Mouse (Mus musculus) hindbrain, postnatal 0 days (tissue): ENCODE data around the gene Zdhhc12. TPM values are rescaled to one million over a fixed set of nuclear protein-coding genes. Genes with fewer than 3 reads are reported as not detected.

Experiments
- ATAC-seq: fragments of 200-750 bp; cut with Nextera tagmentation; 2 replicates; pipeline ENCODE4 v1.8.0; 2017; ENCODE audit warnings: mild to moderate bottlenecking, moderate TSS enrichment, moderate library complexity
- DNase-seq: peaks from one replicate; pipeline ENCODE4 v3.0.0-alpha.2; 2015; ENCODE audit warnings: low spot score
- H3K27ac ChIP-seq: fragments of 300-500 bp; sonication (generic); 2 replicates; pipeline ENCODE4 v1.5.1; 2014; ENCODE audit warnings: mild to moderate bottlenecking
- H3K27me3 ChIP-seq: fragments of 300-500 bp; sonication (generic); 2 replicates; pipeline ENCODE4 v1.6.1; 2014; ENCODE audit warnings: low read length, mixed read lengths; ENCODE audit not compliant: insufficient read depth
- H3K36me3 ChIP-seq: fragments of 300-500 bp; sonication (generic); 2 replicates; pipeline ENCODE4 v1.6.1; 2014; ENCODE audit warnings: low read length, mixed read lengths; ENCODE audit not compliant: insufficient read depth
- H3K4me1 ChIP-seq: fragments of 300-500 bp; sonication (generic); 2 replicates; pipeline ENCODE4 v1.6.1; 2014; ENCODE audit warnings: antibody characterized with exemption, low read length, mixed read lengths; ENCODE audit not compliant: insufficient read depth
- H3K4me2 ChIP-seq: fragments of 300-500 bp; sonication (generic); 2 replicates; pipeline ENCODE4 v1.6.1; 2014; ENCODE audit warnings: low read depth, mild to moderate bottlenecking, low read length, moderate library complexity, mixed read lengths
- H3K4me3 ChIP-seq: fragments of 300-500 bp; sonication (generic); 2 replicates; pipeline ENCODE4 v1.5.1; 2014; ENCODE audit warnings: low read length
- H3K9ac ChIP-seq: fragments of 300-500 bp; sonication (generic); replicated peaks from 2 replicates; pipeline ENCODE4 v1.6.1; 2014; ENCODE audit warnings: mild to moderate bottlenecking, low read length, moderate library complexity, mixed read lengths
- H3K9me3 ChIP-seq: fragments of 300-500 bp; sonication (generic); 2 replicates; pipeline ENCODE4 v1.6.1; 2016; ENCODE audit warnings: low read length, mixed read lengths
- CTCF ChIP-seq: IDR thresholded peaks from 2 replicates; pipeline ENCODE4 v1.5.1; 2016; ENCODE audit warnings: antibody characterized with exemption, control low read depth, low read depth
- WGBS: fragments of 180-500 bp; shearing (Covaris S2); extraction: QIAGEN DNeasy Blood & Tissue Kit; methylation state at CpG from one replicate; pipeline ENCODE4 v1.1.7; 2014; 5-methylcytosine and 5-hydroxymethylcytosine counted together
- polyA plus RNA-seq: library from polyadenylated mRNA; unstranded; fragments of >200 nt; fragmentation: Nextera tagmentation; extraction: Ambion mirVana; gene quantifications from 2 replicates; pipeline ENCODE4 v1.2.1, GENCODE M21; 2015
- total RNA-seq: library from RNA; depleted of rRNA; stranded (reverse); fragments of >200 nt; gene quantifications from 2 replicates; pipeline ENCODE4 v1.2.3, GENCODE M21; 2014

The Zdhhc12 gene
- total and polyA plus RNA-seq, 2 experiments from 2014 or later, result 30.2 to 35.0 TPM

DNA sequence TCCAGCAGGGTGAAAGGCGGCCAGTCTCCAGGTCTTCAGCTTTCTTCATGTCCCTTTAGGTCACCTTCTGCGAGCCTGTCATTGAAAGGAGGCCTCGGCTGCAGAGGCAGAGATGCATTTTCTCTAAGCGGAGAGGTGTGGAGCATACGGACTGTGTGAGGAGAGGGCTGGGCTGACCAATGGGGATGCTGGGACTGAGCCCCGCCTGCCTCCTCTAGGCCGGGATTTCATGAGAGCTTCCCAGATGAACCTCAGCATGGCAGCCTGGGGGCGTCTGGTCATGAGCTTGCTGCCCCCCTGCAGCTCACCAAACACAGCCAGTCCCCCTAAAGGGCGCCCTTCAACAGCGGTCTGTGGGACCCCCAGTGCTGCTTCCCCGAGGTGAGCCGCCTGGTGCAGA lies 8.8 kb downstream of the Zdhhc12 start:
- ATAC-seq (peak; percentile 74), DNase-seq (peak; percentile 27)
- 0 out of 2 replicates have a peak overlapping the region, but pooled peaks have one; percentile 1 for H3K4me3 ChIP-seq
- no peaks in the 10 kb centered on the region for H3K36me3 ChIP-seq
- H3K4me1 ChIP-seq, result peaks cover 4% of the 10 kb centered on the region; the same call in 1 of the 2 replicates
- no peak overlapping the region for H3K27ac ChIP-seq
- H3K4me2 ChIP-seq, result peak overlapping the region; percentile 30
- no peak overlapping the region for H3K9ac ChIP-seq
- no peaks in the 10 kb centered on the region for H3K27me3 ChIP-seq
- H3K9me3 ChIP-seq, result no peaks in the 10 kb centered on the region
- WGBS, result 11% methylated on average over 11 of the region's 12 CpGs
- TF ChIP-seq CTCF, result no peak

DNA sequence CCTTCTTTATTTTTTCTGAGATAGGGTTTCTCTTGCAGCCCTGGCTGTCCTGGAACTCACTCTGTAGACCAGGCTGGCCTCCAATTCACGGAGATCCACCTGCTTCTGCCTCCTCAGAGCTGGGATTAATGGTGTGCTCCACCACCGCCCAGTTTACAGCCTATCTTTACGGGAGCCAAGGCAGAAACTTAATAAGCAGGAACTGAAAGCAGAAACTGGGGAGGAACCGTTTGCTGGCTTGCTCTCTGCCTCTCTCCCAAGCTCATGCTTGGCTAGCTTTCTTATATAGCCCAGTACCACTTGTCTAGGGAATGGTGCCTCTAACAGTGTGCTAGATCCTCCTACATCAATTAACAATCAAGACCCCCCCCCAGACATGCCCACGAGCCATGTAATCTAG lies 9.3 kb downstream of the Zdhhc12 start:
- no peak; the same call in 1 of the 2 replicates for ATAC-seq
- Histone ChIP-seq H3K36me3 (no peaks in the 10 kb centered on the region), H3K4me2 (peak overlapping the region; percentile 30), H3K27ac (no peak overlapping the region), H3K9me3 (no peaks in the 10 kb centered on the region), H3K4me1 (peaks cover 4% of the 10 kb centered on the region; the same call in 1 of the 2 replicates), H3K27me3 (no peaks in the 10 kb centered on the region), H3K9ac (no peak overlapping the region), H3K4me3 (no peak overlapping the region)
- no peak for TF ChIP-seq CTCF
- 56% methylated on average over 5 of the region's 5 CpGs for WGBS
- DNase-seq, result no peak

- no peak overlapping the region for H3K4me3 ChIP-seq
- no peak overlapping the region for H3K9ac ChIP-seq
- peaks cover 4% of the 10 kb centered on the region; the same call in 1 of the 2 replicates for H3K4me1 ChIP-seq
- WGBS, result 87% methylated on average over 15 of the region's 15 CpGs
- no peak for TF ChIP-seq CTCF
- H3K9me3 ChIP-seq, result no peaks in the 10 kb centered on the region
- H3K36me3 ChIP-seq, result no peaks in the 10 kb centered on the region
- H3K27me3 ChIP-seq, result no peaks in the 10 kb centered on the region
- H3K4me2 ChIP-seq, result no peak overlapping the region
- DNase-seq (no peak), ATAC-seq (no peak)
- no peak overlapping the region for H3K27ac ChIP-seq
These were observed 13.2 kb downstream of the Zdhhc12 start for GRCm38 (mm10) chr2:30080181-30080800.

DNA sequence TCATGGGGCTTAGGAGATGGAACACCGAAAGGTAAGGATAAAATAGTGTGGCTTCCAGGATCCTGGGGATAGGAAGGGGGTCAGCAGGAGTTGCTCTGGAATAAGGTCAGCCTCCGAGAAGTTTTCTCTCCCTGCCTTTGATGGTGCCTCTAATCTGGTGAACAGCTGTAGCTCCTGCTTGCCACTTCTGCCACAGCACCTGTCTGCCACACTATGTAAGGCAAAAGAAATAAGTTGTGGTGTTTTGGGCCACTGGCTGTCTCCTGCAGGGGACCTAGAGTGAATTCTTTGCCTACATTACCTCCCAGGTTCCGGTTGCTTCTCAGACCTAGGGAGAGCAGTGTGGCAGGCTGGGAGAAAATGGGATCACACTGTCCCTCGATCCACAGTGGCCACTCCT lies 14.7 kb downstream of the Zdhhc12 start:
- H3K4me2 ChIP-seq, result no peak overlapping the region
- no peak overlapping the region for H3K27ac ChIP-seq
- no peak for DNase-seq
- H3K4me3 ChIP-seq, result no peak overlapping the region
- no peaks in the 10 kb centered on the region for H3K36me3 ChIP-seq
- TF ChIP-seq CTCF, result no peak
- no peaks in the 10 kb centered on the region for H3K4me1 ChIP-seq
- H3K9ac ChIP-seq, result no peak overlapping the region
- ATAC-seq, result no peak
- no peaks in the 10 kb centered on the region for H3K9me3 ChIP-seq
- WGBS, result 81% methylated on average over 4 of the region's 4 CpGs
- no peaks in the 10 kb centered on the region for H3K27me3 ChIP-seq

DNA sequence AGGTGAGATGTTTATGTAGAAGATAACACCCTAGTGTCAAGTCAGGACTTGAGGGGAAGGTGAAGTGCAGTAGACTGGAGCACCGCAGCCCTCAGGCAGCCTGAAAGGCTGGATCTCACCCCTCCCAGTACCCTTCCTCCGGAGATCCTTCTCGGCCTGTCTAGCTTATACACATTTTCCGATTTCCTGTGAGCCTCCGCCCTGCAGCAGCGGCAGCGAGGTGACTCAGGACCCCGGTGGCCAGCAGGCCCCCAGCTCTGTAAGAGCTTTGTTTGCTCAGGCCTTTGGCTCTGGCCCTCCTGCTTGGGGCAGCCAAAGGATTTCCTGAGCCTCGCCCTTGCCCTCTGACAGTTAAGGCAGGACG lies 15.1 kb downstream of the Zdhhc12 start:
- Histone ChIP-seq H3K9ac (no peak overlapping the region), H3K4me2 (peak overlapping the region; percentile 85), H3K36me3 (no peaks in the 10 kb centered on the region), H3K9me3 (no peaks in the 10 kb centered on the region), H3K4me1 (no peaks in the 10 kb centered on the region), H3K4me3 (no peak overlapping the region; the same call in 1 of the 2 replicates), H3K27me3 (no peaks in the 10 kb centered on the region), H3K27ac (no peak overlapping the region)
- DNase-seq (no peak), ATAC-seq (peak; percentile 30)
- WGBS, result 39% methylated on average over 10 of the region's 10 CpGs
- no peak for TF ChIP-seq CTCF

GRCm38 (mm10) chr2:30077502-30078348 lies 15.7 kb downstream of the Zdhhc12 start, which contains the start of gene Pkn3:
Gene Pkn3 (plus strand): TSS chr2:30077684.
- Histone ChIP-seq H3K4me2 (peak within 1 kb of the TSS; percentile 85), H3K36me3 (0 out of 2 replicates have a peak, but pooled peaks cover 3% of the 10 kb centered on the region), H3K27ac (0 out of 2 replicates have a peak within 1 kb of the TSS, but pooled peaks have one; percentile 16), H3K9ac (0 out of 2 replicates have a peak within 1 kb of the TSS, but pooled peaks have one; percentile 7), H3K27me3 (no peaks in the 10 kb centered on the region), H3K4me3 (peak within 1 kb of the TSS; percentile 40), H3K9me3 (no peaks in the 10 kb centered on the region), H3K4me1 (no peaks in the 10 kb centered on the region)
- ATAC-seq (peak; percentile 85), DNase-seq (peak; percentile 92)
- TF ChIP-seq CTCF, result peak; percentile 82
- under 1% methylated on average over 53 of the region's 53 CpGs for WGBS
